Mouse (Mus musculus) forebrain, postnatal 0 days (tissue): ENCODE results near the gene Atxn1. TPM values are rescaled to one million over a fixed set of nuclear protein-coding genes. Genes with fewer than 3 reads are reported as not detected.

ENCODE experiments used
- ATAC-seq: fragments of 200-750 bp; cut with Nextera tagmentation; 2 replicates; pipeline ENCODE4 v1.8.0; 2017; ENCODE audit warnings: mild to moderate bottlenecking, moderate library complexity
- DNase-seq: peaks from one replicate; pipeline ENCODE4 v3.0.0-alpha.2; 2015
- H3K27ac ChIP-seq: fragments of 300-500 bp; sonication (generic); 2 replicates; pipeline ENCODE4 v1.5.1; 2014; ENCODE audit warnings: low read depth, mild to moderate bottlenecking, antibody characterized with exemption, low read length, moderate library complexity, mixed read lengths
- H3K27me3 ChIP-seq: fragments of 300-500 bp; sonication (generic); 2 replicates; pipeline ENCODE4 v1.6.1; 2014; ENCODE audit warnings: mild to moderate bottlenecking, low read length, mixed read lengths; ENCODE audit not compliant: insufficient read depth
- H3K36me3 ChIP-seq: fragments of 300-500 bp; sonication (generic); 2 replicates; pipeline ENCODE4 v1.6.1; 2014; ENCODE audit warnings: mild to moderate bottlenecking, moderate library complexity; ENCODE audit not compliant: insufficient read depth
- H3K4me1 ChIP-seq: fragments of 300-500 bp; sonication (generic); 2 replicates; pipeline ENCODE4 v1.6.1; 2014; ENCODE audit warnings: antibody characterized with exemption; ENCODE audit not compliant: insufficient read depth
- H3K4me2 ChIP-seq: fragments of 300-500 bp; sonication (generic); 2 replicates; pipeline ENCODE4 v1.6.1; 2014; ENCODE audit warnings: low read depth, mild to moderate bottlenecking, moderate library complexity
- H3K4me3 ChIP-seq: fragments of 300-500 bp; sonication (generic); 2 replicates; pipeline ENCODE4 v1.5.1; 2014; ENCODE audit warnings: low read depth, low read length, mixed read lengths
- H3K9ac ChIP-seq: fragments of 300-500 bp; sonication (generic); 2 replicates; pipeline ENCODE4 v1.6.1; 2014; ENCODE audit warnings: mild to moderate bottlenecking
- H3K9me3 ChIP-seq: fragments of 300-500 bp; sonication (generic); 2 replicates; pipeline ENCODE4 v1.6.1; 2016; ENCODE audit warnings: low read length
- CTCF ChIP-seq: sonication (generic); IDR thresholded peaks from 2 replicates; pipeline ENCODE4 v1.5.1; 2016; ENCODE audit warnings: antibody characterized with exemption, control low read depth, low read depth
- WGBS: fragments of 180-500 bp; shearing (Covaris S2); extraction: QIAGEN DNeasy Blood & Tissue Kit; methylation state at CpG from one replicate; pipeline ENCODE4 v1.1.7; 2014; 5-methylcytosine and 5-hydroxymethylcytosine counted together
- polyA plus RNA-seq: library from polyadenylated mRNA; unstranded; fragments of >200 nt; fragmentation: Nextera tagmentation; extraction: Ambion mirVana; gene quantifications from 2 replicates; pipeline ENCODE4 v1.2.1, GENCODE M21; 2015
- total RNA-seq: library from RNA; depleted of rRNA; stranded (reverse); fragments of >200 nt; gene quantifications from 2 replicates; pipeline ENCODE4 v1.2.3, GENCODE M21; 2014

Gene Atxn1
- total and polyA plus RNA-seq, 2 experiments from 2014 or later, result 13.0 to 32.3 TPM

DNA sequence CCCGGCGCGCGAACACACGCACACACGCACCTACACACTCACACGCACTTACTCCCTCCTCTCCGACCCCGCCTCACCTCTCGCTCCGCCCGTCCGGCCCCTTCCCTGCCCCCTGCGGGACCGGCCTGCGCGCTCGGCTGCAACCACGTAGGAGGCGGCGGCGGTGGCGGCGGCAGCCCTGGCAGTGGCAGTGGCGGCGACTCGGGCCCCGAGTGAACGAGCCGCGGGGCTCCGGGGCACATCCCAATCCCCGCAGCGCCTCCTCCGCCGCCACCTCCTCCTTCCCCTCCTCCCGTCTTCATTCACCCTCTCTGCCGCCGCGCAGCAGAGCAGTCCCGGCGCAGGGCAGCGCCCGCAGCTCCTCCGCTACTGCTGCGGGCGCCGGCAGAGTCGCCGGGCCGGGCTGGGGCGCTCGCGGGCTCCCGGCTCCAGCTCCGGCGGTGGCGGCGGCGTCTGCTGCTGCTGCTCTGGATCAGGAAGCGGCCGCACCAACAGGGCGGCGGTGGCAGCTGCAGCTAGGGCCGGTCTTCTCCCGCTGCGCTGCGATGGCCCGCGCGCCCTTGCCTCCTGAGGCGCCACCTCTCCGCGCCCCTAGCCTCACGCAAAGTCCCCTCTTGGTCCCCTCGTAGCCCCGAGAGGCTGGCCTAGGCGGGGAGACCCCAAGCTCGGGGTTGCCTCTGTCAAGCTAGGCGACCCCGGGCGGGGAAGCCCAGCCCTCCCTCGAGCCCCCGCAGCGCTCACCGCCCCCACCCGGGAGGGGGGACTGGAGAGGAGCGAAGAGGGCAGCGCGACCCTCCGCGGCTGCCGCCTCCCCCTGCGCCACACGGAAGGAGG is 1.1 kb downstream of the Atxn1 start:
- no peak; the same call in none of the 2 replicates for TF ChIP-seq CTCF
- Histone ChIP-seq H3K36me3 (no peaks in the 10 kb centered on the region), H3K4me3 (peak overlapping the region; percentile 79), H3K9ac (peak overlapping the region; percentile 95), H3K27ac (peak overlapping the region; percentile 98), H3K4me1 (peaks cover 17% of the 10 kb centered on the region), H3K9me3 (no peaks in the 10 kb centered on the region), H3K27me3 (no peaks in the 10 kb centered on the region), H3K4me2 (peak overlapping the region; percentile 90)
- WGBS, result 2% methylated on average over 69 of the region's 95 CpGs
- DNase-seq (peak; percentile 77), ATAC-seq (peak; percentile 54)

DNA sequence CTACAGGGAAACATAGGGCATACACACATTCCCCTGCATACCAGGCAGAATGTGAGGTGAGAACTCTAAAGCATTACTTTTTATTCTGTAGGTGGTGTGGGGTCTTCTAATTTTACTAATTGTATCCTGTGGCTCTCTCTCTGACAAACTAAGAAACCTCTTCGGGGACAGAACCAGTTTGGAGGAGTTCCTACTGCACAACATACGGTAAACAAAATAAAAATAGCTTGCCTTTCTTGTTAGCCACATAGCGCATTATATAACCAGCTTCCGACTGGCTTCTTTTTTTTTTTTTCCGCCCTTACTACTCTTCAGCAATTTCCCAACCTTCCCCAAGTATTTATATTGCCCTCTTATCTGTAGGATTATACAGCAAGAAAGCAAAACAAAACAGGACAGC is 2.0 kb downstream of the Atxn1 start:
- Histone ChIP-seq H3K27me3 (no peaks in the 10 kb centered on the region), H3K4me3 (peak overlapping the region; percentile 79), H3K9ac (peak overlapping the region; percentile 95), H3K36me3 (no peaks in the 10 kb centered on the region), H3K27ac (peak overlapping the region; percentile 98), H3K9me3 (no peaks in the 10 kb centered on the region), H3K4me2 (peak overlapping the region; percentile 90), H3K4me1 (peaks cover 17% of the 10 kb centered on the region)
- no peak for TF ChIP-seq CTCF
- ATAC-seq (no peak), DNase-seq (no peak)
- 1% methylated on average over 5 of the region's 5 CpGs for WGBS

DNA sequence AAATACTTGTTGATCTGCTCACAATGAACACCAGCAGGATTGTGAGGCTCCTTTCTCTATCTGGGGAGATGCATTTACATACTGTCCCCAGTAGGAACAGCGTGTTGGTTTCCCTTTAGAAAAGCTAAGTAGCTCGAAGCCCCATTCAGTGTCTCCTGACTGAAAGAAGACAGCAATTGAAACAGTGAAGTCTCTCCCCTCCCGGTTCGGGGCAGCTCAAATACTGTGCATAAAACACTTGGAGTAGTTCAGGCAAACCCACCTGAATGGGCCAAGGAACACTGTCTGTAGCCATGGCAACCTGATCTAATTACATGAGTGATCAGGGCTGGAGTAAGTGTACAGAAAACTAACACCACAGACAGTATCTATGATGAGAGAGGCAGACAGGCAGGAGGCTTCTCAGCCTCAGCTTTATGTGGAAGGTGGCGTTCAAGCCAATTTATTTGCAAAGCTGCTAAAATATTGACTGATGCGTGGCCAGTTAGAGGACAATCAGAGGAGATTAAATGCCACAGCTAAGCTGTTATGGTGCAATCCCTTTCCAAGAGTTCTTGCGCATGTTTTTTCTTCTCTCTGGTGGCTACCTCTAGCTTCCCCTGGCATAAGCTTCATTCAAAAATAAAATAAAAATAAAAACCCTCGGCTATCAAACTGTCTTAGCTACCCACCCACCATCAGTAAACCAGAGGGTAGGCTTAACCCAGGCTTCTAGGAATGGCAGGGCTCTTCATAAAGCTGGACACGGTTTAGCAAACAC is 2.8 kb downstream of the Atxn1 start:
- Histone ChIP-seq H3K4me2 (peak overlapping the region; percentile 90), H3K27ac (peak overlapping the region; percentile 98), H3K4me3 (peak overlapping the region; percentile 79), H3K9me3 (no peaks in the 10 kb centered on the region), H3K4me1 (peaks cover 17% of the 10 kb centered on the region), H3K36me3 (no peaks in the 10 kb centered on the region), H3K27me3 (no peaks in the 10 kb centered on the region), H3K9ac (peak overlapping the region; percentile 95)
- peak; percentile 68 for DNase-seq
- no peak; the same call in 1 of the 2 replicates for ATAC-seq
- 4% methylated on average over 9 of the region's 9 CpGs for WGBS
- peak; percentile 37 for TF ChIP-seq CTCF

DNA sequence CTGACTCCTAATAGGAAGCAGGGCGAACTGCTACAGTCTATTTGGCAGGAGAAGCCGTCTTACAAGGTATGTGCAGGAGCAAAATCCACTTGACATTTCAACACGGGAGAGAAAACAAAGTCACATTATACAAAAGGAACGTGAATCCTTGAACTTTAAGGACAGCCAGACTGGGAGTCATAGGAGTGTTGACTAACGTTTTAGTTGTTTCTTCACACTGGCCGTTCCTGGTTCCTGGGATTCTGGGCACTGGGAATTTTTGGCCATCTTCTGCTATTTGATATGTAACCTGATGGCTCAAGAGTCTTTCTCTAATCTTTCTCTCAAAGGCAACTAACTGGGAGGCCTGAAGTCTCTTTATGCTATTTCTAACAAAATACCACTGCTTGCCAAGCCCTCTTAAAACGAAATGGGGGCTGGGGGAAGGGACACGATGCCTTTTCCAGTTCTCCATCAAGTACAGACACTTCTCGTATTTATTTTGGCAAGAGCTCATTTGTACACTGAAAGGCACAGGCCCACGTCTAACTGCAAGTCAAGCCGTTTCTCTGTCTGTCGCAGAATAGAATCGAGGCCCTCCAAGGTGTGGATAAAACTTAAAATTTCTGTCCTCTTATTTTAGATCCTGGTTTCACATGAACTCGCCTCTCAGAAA is 4.4 kb downstream of the Atxn1 start:
- Histone ChIP-seq H3K4me2 (peak overlapping the region; percentile 90), H3K27me3 (no peaks in the 10 kb centered on the region), H3K4me3 (0 out of 2 replicates have a peak overlapping the region, but pooled peaks have one; percentile 2), H3K9me3 (no peaks in the 10 kb centered on the region), H3K4me1 (peaks cover 17% of the 10 kb centered on the region), H3K36me3 (no peaks in the 10 kb centered on the region), H3K27ac (no peak overlapping the region), H3K9ac (no peak overlapping the region)
- TF ChIP-seq CTCF, result no peak
- DNase-seq, result no peak
- WGBS, result 23% methylated on average over 14 of the region's 14 CpGs
- ATAC-seq, result no peak

DNA sequence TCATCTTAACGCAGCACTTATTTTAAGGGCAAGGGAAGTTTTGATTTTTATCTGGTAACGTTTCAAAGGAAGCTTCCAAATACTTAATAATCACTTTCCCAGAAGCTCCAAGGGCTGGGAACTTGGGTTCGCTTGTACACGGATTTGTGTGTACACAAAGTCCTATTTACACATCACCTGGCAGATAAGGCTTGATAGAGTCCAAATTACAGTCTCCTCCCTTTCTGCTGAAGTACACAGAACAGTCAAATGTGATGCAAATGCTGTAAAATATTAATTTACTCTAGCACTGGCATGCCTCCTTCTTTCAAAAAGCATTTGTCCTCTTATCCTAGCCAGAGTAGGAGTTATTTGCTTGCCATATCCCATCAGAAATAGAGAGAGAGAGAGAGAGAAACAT is 6.5 kb downstream of the Atxn1 start:
- Histone ChIP-seq H3K27me3 (no peaks in the 10 kb centered on the region), H3K9me3 (no peaks in the 10 kb centered on the region), H3K4me2 (no peak overlapping the region), H3K36me3 (peaks cover 8% of the 10 kb centered on the region; the same call in 1 of the 2 replicates), H3K27ac (no peak overlapping the region), H3K4me1 (peaks cover 17% of the 10 kb centered on the region), H3K4me3 (no peak overlapping the region), H3K9ac (no peak overlapping the region)
- 66% methylated on average over 4 of the region's 4 CpGs for WGBS
- ATAC-seq (no peak), DNase-seq (no peak)
- no peak for TF ChIP-seq CTCF

DNA sequence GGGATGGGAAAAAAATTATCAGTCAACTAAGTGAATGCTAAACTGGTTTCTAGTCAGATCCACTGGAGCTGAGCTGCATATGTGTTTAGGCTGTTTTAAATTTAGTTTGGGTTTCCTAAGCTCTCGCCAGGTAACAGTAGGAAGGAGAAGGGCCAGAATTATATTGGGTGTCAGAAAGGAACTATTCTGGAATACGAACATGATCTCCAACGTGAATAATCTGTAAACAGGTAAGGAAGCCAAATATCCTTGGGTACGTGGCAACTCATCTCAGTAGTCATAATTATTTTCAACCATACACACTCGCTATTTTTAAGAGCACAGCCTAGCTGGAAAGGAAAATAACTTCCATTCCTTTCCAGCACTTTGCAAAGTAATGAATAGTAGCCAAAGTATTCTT is 7.2 kb downstream of the Atxn1 start:
- 69% methylated on average over 5 of the region's 5 CpGs for WGBS
- H3K4me3 ChIP-seq, result no peak overlapping the region
- peaks cover 8% of the 10 kb centered on the region; the same call in 1 of the 2 replicates for H3K36me3 ChIP-seq
- peaks cover 15% of the 10 kb centered on the region for H3K4me1 ChIP-seq
- H3K27ac ChIP-seq, result no peak overlapping the region
- H3K9ac ChIP-seq, result no peak overlapping the region
- no peak for TF ChIP-seq CTCF
- no peaks in the 10 kb centered on the region for H3K27me3 ChIP-seq
- no peak overlapping the region for H3K4me2 ChIP-seq
- no peaks in the 10 kb centered on the region for H3K9me3 ChIP-seq
- ATAC-seq (no peak), DNase-seq (no peak)
